Mouse (Mus musculus): ENCODE measurements around the gene Dusp22. TPM values are rescaled to one million over a fixed set of nuclear protein-coding genes. Genes with fewer than 3 reads are reported as not detected.

Gene Dusp22
- polyA plus RNA-seq, 1 experiment from 2014 or later: 23.6 TPM

GRCm38 (mm10) chr13:30755998-30756639 lies 96.3 kb downstream of the Dusp22 start:
- H3K4me1 ChIP-seq (replicated peaks; ENCODE audit: control insufficient read depth, insufficient read depth, low read length): no peaks in the 10 kb centered on the region
- H3K27me3 ChIP-seq (ENCODE audit: control insufficient read depth, insufficient read depth, low read depth, low read length): peaks cover 11% of the 10 kb centered on the region
- no peaks in the 10 kb centered on the region for H3K36me3 ChIP-seq (ENCODE audit: control insufficient read depth, insufficient read depth, low read length)
- no peak overlapping the region for H3K9ac ChIP-seq (ENCODE audit: low read length)
- H3K4me3 ChIP-seq (ENCODE audit: low read length): no peak overlapping the region
- H3K27ac ChIP-seq (ENCODE audit: low read length): no peak overlapping the region
- no peak overlapping the region for H3K4me2 ChIP-seq (ENCODE audit: low read depth, low read length)
- H3K9me3 ChIP-seq (ENCODE audit: control insufficient read depth, low read length): no peaks in the 10 kb centered on the region
- WGBS: 75% methylated on average over 9 of the region's 9 CpGs
- no peak for ATAC-seq (ENCODE audit: low read depth)

DNA sequence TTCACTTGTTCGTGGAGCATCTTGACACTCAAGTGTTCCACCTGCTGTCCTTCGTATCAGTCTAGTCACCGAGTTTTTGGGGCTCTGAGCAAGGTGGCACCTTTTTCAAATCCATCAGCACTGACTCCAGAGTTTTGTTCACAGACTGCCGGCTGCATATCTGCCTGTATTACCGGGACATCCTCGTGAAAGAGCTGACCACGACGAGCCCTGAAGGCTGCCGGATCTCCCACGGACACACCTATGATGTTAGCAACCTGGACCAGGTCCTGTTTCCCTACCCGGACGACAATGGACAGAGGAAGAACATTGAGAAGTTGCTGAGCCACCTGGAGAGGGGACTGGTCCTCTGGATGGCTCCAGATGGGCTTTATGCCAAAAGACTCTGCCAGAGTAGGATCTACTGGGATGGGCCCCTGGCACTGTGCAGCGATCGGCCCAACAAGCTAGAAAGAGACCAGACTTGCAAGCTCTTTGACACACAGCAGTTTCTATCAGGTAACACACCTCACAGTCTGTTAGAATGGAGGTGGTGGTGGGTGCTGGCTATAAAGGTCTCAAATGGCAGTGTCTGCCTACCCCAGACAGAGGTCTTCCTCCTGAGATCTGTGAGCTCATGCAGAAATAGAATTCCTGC lies 97.6 kb downstream of the Dusp22 start:
- Histone ChIP-seq H3K27me3 (ENCODE audit: control insufficient read depth, insufficient read depth, low read depth, low read length) (peaks cover 3% of the 10 kb centered on the region), H3K36me3 (ENCODE audit: control insufficient read depth, insufficient read depth, low read length) (no peaks in the 10 kb centered on the region), H3K4me3 (ENCODE audit: low read length) (no peak overlapping the region), H3K4me2 (ENCODE audit: low read depth, low read length) (no peak overlapping the region), H3K9me3 (ENCODE audit: control insufficient read depth, low read length) (no peaks in the 10 kb centered on the region), H3K9ac (ENCODE audit: low read length) (no peak overlapping the region), H3K4me1 (replicated peaks; ENCODE audit: control insufficient read depth, insufficient read depth, low read length) (no peaks in the 10 kb centered on the region), H3K27ac (ENCODE audit: low read length) (no peak overlapping the region)
- 78% methylated on average over 14 of the region's 14 CpGs for whole genome bisulfite sequencing
- no peak for ATAC-seq (ENCODE audit: low read depth)

- Histone ChIP-seq H3K4me2 (ENCODE audit: low read depth, low read length) (no peak overlapping the region), H3K4me1 (replicated peaks; ENCODE audit: control insufficient read depth, insufficient read depth, low read length) (peaks cover 4% of the 10 kb centered on the region; the same call in 1 of the 2 replicates), H3K36me3 (ENCODE audit: control insufficient read depth, insufficient read depth, low read length) (no peaks in the 10 kb centered on the region), H3K4me3 (ENCODE audit: low read length) (no peak overlapping the region), H3K27me3 (ENCODE audit: control insufficient read depth, insufficient read depth, low read depth, low read length) (no peaks in the 10 kb centered on the region; the same call in 1 of the 2 replicates), H3K9ac (ENCODE audit: low read length) (no peak overlapping the region), H3K27ac (ENCODE audit: low read length) (no peak overlapping the region), H3K9me3 (ENCODE audit: control insufficient read depth, low read length) (no peaks in the 10 kb centered on the region)
- WGBS: 83% methylated on average over 11 of the region's 11 CpGs
- no peak for ATAC-seq (ENCODE audit: low read depth)
These were observed 99.1 kb downstream of the Dusp22 start for GRCm38 (mm10) chr13:30758789-30759381.

DNA sequence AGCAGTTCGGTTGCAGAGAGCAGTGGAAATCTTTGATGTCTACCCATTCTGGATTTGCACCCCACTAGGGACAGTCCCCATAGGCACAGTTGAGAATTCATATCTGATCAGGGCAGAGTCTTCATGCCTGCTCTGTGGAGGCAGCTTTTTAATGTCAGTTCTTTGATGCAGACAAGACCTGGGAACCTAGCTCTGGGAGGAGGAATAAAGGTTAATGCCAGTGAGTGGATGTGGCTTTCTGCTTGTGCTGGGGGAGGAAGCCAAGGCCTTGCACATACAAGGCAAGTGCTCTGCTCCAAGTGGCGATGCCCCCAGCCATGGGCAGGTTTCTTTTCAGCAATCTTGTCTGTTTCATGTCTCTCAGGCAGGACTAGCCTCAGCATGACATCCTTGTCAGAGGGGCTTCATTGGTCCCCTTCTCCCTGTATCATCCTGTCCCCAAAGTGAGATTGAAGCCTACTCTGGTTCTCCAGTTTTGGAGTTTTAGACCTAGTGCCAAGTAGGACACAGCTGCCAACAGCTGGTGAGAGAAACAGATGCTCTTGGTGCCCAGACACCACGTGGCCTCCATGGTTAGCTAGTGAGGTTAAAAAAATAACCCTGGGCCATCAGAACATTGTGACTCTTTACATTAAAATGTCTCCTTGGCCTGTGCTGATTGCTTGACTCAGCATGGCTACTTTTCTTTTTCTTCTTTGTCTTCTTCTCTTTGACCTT lies 100.7 kb downstream of the Dusp22 start:
- ATAC-seq (ENCODE audit: low read depth): no peak
- Histone ChIP-seq H3K9me3 (ENCODE audit: control insufficient read depth, low read length) (no peaks in the 10 kb centered on the region), H3K36me3 (ENCODE audit: control insufficient read depth, insufficient read depth, low read length) (no peaks in the 10 kb centered on the region), H3K9ac (ENCODE audit: low read length) (no peak overlapping the region), H3K4me2 (ENCODE audit: low read depth, low read length) (no peak overlapping the region), H3K27me3 (ENCODE audit: control insufficient read depth, insufficient read depth, low read depth, low read length) (no peaks in the 10 kb centered on the region; the same call in 1 of the 2 replicates), H3K4me1 (replicated peaks; ENCODE audit: control insufficient read depth, insufficient read depth, low read length) (peaks cover 9% of the 10 kb centered on the region; the same call in 1 of the 2 replicates), H3K27ac (ENCODE audit: low read length) (no peak overlapping the region), H3K4me3 (ENCODE audit: low read length) (no peak overlapping the region)
- WGBS: 72% methylated on average over 3 of the region's 3 CpGs

Other genes starting within 250 kb of the Dusp22 start
- gene Uqcrfs1, start 114.6 kb upstream of the Dusp22 start, polyA plus RNA-seq (2015; fragmentation: Nextera tagmentation; extraction: Ambion mirVana): 196 and 205 TPM in 2 replicates
- gene Irf4, start 89.2 kb downstream of the Dusp22 start, polyA plus RNA-seq (2015; fragmentation: Nextera tagmentation; extraction: Ambion mirVana): 0.10 and 0.11 TPM in 2 replicates